Mouse (Mus musculus) forebrain, embryonic 14.5 days (tissue): ENCODE measurements around the gene Plppr3. TPM values are rescaled to one million over a fixed set of nuclear protein-coding genes. Genes with fewer than 3 reads are reported as not detected.
A peak's percentile ranks its signal among the peaks of the same experiment; 100 is the strongest.

Experiments used
- ATAC-seq: fragments of 200-750 bp; cut with Nextera tagmentation; 2 replicates; pipeline ENCODE4 v1.8.0; 2017; ENCODE audit warnings: mild to moderate bottlenecking, moderate library complexity
- DNase-seq: peaks from one replicate; pipeline ENCODE4 v3.0.0-alpha.2; 2015; ENCODE audit warnings: low spot score
- H3K27ac ChIP-seq: fragments of 300-500 bp; sonication (generic); 2 replicates; pipeline ENCODE4 v1.5.1; 2014; ENCODE audit warnings: low read depth, mild to moderate bottlenecking, control low read depth, low read length, moderate library complexity
- H3K27me3 ChIP-seq: fragments of 300-500 bp; sonication (generic); replicated peaks from 2 replicates; pipeline ENCODE4 v1.6.1; 2014; ENCODE audit warnings: low read length, control low read depth, mixed read lengths; ENCODE audit not compliant: control insufficient read depth, insufficient read depth
- H3K36me3 ChIP-seq: fragments of 300-500 bp; sonication (generic); 2 replicates; pipeline ENCODE4 v1.6.1; 2014; ENCODE audit warnings: low read length, control low read depth; ENCODE audit not compliant: control insufficient read depth, insufficient read depth
- H3K4me1 ChIP-seq: fragments of 300-500 bp; sonication (generic); 2 replicates; pipeline ENCODE4 v1.6.1; 2014; ENCODE audit warnings: antibody characterized with exemption, low read length, control low read depth; ENCODE audit not compliant: control insufficient read depth, insufficient read depth
- H3K4me2 ChIP-seq: fragments of 300-500 bp; sonication (generic); 2 replicates; pipeline ENCODE4 v1.6.1; 2014; ENCODE audit warnings: mild to moderate bottlenecking, control low read depth, low read length
- H3K4me3 ChIP-seq: fragments of 300-500 bp; sonication (generic); 2 replicates; pipeline ENCODE4 v1.5.1; 2014; ENCODE audit warnings: low read depth, low read length, control low read depth
- H3K9ac ChIP-seq: fragments of 300-500 bp; sonication (generic); 2 replicates; pipeline ENCODE4 v1.6.1; 2014; ENCODE audit warnings: mild to moderate bottlenecking, low read length, control low read depth, moderate library complexity
- H3K9me3 ChIP-seq: fragments of 300-500 bp; sonication (generic); replicated peaks from 2 replicates; pipeline ENCODE4 v1.6.1; 2016; ENCODE audit warnings: low read length, control low read depth, mixed read lengths; ENCODE audit not compliant: control insufficient read depth
- WGBS: fragments of 180-500 bp; shearing (Covaris S2); extraction: QIAGEN DNeasy Blood & Tissue Kit; methylation state at CpG from one replicate; pipeline ENCODE4 v1.1.7; 2014; 5-methylcytosine and 5-hydroxymethylcytosine counted together
- polyA plus RNA-seq: library from polyadenylated mRNA; unstranded; fragments of >200 nt; fragmentation: Nextera tagmentation; extraction: Ambion mirVana; gene quantifications from 2 replicates; pipeline ENCODE4 v1.2.1, GENCODE M21; 2014

Gene Plppr3
- polyA plus RNA-seq, 1 experiment from 2014 or later: 224 TPM

GRCm38 (mm10) chr10:79865189-79865601 is 9.2 kb downstream of the Plppr3 start:
- Histone ChIP-seq H3K4me1 (peaks cover 4% of the 10 kb centered on the region; the same call in 1 of the 2 replicates), H3K27ac (peak overlapping the region; percentile 39; the same call in 1 of the 2 replicates), H3K9me3 (no peaks in the 10 kb centered on the region), H3K4me2 (no peak overlapping the region), H3K36me3 (peaks cover 87% of the 10 kb centered on the region), H3K4me3 (no peak overlapping the region), H3K27me3 (no peaks in the 10 kb centered on the region), H3K9ac (peak overlapping the region; percentile 25; the same call in 1 of the 2 replicates)
- peak; percentile 13; the same call in 1 of the 2 replicates for ATAC-seq
- no peak for DNase-seq
- 77% methylated on average over 12 of the region's 12 CpGs for WGBS

GRCm38 (mm10) chr10:79864351-79865188 is 9.9 kb downstream of the Plppr3 start:
- Histone ChIP-seq H3K9me3 (no peaks in the 10 kb centered on the region), H3K4me2 (no peak overlapping the region), H3K4me1 (peaks cover 4% of the 10 kb centered on the region; the same call in 1 of the 2 replicates), H3K9ac (peak overlapping the region; percentile 25; the same call in 1 of the 2 replicates), H3K27ac (peak overlapping the region; percentile 39; the same call in 1 of the 2 replicates), H3K36me3 (peaks cover 87% of the 10 kb centered on the region), H3K4me3 (no peak overlapping the region), H3K27me3 (no peaks in the 10 kb centered on the region)
- 63% methylated on average over 10 of the region's 10 CpGs for WGBS
- ATAC-seq (peak; percentile 45), DNase-seq (no peak)

- H3K4me3 ChIP-seq: no peak overlapping the region
- peaks cover 13% of the 10 kb centered on the region for H3K4me1 ChIP-seq
- no peak for ATAC-seq
- H3K4me2 ChIP-seq: no peak overlapping the region
- no peaks in the 10 kb centered on the region for H3K9me3 ChIP-seq
- DNase-seq: no peak
- H3K36me3 ChIP-seq: peaks cover 90% of the 10 kb centered on the region
- 73% methylated on average over 10 of the region's 10 CpGs for WGBS
- H3K27me3 ChIP-seq: no peaks in the 10 kb centered on the region
- no peak overlapping the region; the same call in 1 of the 2 replicates for H3K27ac ChIP-seq
- no peak overlapping the region for H3K9ac ChIP-seq
These were observed 11.5 kb downstream of the Plppr3 start for GRCm38 (mm10) chr10:79862925-79863324.

GRCm38 (mm10) chr10:79862049-79862788 is 12.2 kb downstream of the Plppr3 start:
- H3K27me3 ChIP-seq: no peaks in the 10 kb centered on the region
- H3K9me3 ChIP-seq: no peaks in the 10 kb centered on the region
- no peak overlapping the region for H3K27ac ChIP-seq
- H3K4me3 ChIP-seq: no peak overlapping the region
- DNase-seq (no peak), ATAC-seq (no peak)
- H3K4me2 ChIP-seq: no peak overlapping the region
- H3K4me1 ChIP-seq: peaks cover 20% of the 10 kb centered on the region
- WGBS: 80% methylated on average over 23 of the region's 23 CpGs
- H3K36me3 ChIP-seq: peaks cover 93% of the 10 kb centered on the region
- H3K9ac ChIP-seq: no peak overlapping the region

GRCm38 (mm10) chr10:79861230-79862048 is 13.0 kb downstream of the Plppr3 start:
- H3K4me1 ChIP-seq: peaks cover 28% of the 10 kb centered on the region
- no peaks in the 10 kb centered on the region for H3K9me3 ChIP-seq
- peaks cover 93% of the 10 kb centered on the region for H3K36me3 ChIP-seq
- no peak overlapping the region for H3K4me3 ChIP-seq
- ATAC-seq: no peak
- H3K9ac ChIP-seq: no peak overlapping the region
- H3K27me3 ChIP-seq: no peaks in the 10 kb centered on the region
- H3K4me2 ChIP-seq: no peak overlapping the region
- no peak overlapping the region for H3K27ac ChIP-seq
- WGBS: 84% methylated on average over 25 of the region's 25 CpGs
- DNase-seq: no peak

GRCm38 (mm10) chr10:79860079-79860911 is 14.1 kb downstream of the Plppr3 start:
- Histone ChIP-seq H3K4me1 (peaks cover 30% of the 10 kb centered on the region), H3K36me3 (peaks cover 83% of the 10 kb centered on the region), H3K27me3 (no peaks in the 10 kb centered on the region), H3K27ac (no peak overlapping the region), H3K9me3 (no peaks in the 10 kb centered on the region), H3K4me2 (no peak overlapping the region), H3K4me3 (no peak overlapping the region), H3K9ac (no peak overlapping the region)
- 93% methylated on average over 26 of the region's 26 CpGs for WGBS
- ATAC-seq (no peak), DNase-seq (no peak)

- WGBS: 84% methylated on average over 11 of the region's 11 CpGs
- Histone ChIP-seq H3K9ac (no peak overlapping the region), H3K4me3 (no peak overlapping the region), H3K27me3 (no peaks in the 10 kb centered on the region), H3K9me3 (no peaks in the 10 kb centered on the region), H3K4me2 (no peak overlapping the region), H3K36me3 (peaks cover 71% of the 10 kb centered on the region), H3K27ac (peak overlapping the region; percentile 48; the same call in 1 of the 2 replicates), H3K4me1 (peaks cover 30% of the 10 kb centered on the region)
- ATAC-seq (no peak), DNase-seq (no peak)
These were observed 15.3 kb downstream of the Plppr3 start for GRCm38 (mm10) chr10:79859116-79859515.
